Mouse (Mus musculus): ENCODE measurements at regions not wholly inside any gene's neighbourhood (a gene's known extent, or its start where the extent isn't known, plus 50 kb on each side); places are given as distances from the start of the nearest gene placed in this dataset.
"Not testable (repeated sequence)": the region's sequence is repeated elsewhere in the genome, so short reads cannot be mapped to it uniquely, and the experiment has no call there.

GRCm38 (mm10) chr17:13574682-13575444, 185.5 kb upstream of the Afdn start:
- Histone ChIP-seq H3K4me3 (replicated peaks; ENCODE audit: control insufficient read depth, low read depth, low read length) (no peak overlapping the region), H3K27ac (ENCODE audit: control insufficient read depth, insufficient read depth, low read depth, low read length, poor library complexity) (no peak overlapping the region), H3K4me1 (ENCODE audit: control insufficient read depth, insufficient read depth, low read length) (no peaks in the 10 kb centered on the region)
- TF ChIP-seq POLR2A (IDR thresholded peaks at IDR 0.05; ENCODE audit: borderline replicate concordance, control insufficient read depth, low read depth, low read length) (no peak), CTCF (IDR thresholded peaks at IDR 0.05; ENCODE audit: control insufficient read depth, insufficient read depth, low read length) (no peak)
- WGBS, result 76% methylated on average over 13 of the region's 13 CpGs

DNA sequence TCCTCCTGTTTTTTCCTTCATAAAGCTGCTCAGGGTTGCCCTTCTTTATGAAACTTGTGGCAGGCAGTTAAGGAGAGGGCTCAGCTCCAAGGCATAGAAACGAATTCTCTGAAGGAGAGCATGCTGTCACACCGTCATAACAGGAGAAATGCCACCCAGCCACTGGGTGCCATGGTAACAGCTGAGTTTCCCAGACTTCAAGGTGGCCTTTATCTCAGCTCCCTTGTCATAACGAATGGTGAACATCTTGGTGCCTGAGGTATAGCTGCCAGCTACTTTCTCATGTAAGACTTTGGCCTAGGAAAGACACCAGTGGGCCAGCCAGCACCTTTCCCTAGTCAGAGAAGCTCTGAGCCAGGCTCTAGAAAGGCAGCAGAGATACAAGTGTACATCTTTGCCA, 182.5 kb upstream of the Afdn start:
- no peak for TF ChIP-seq POLR2A (IDR thresholded peaks at IDR 0.05; ENCODE audit: borderline replicate concordance, control insufficient read depth, low read depth, low read length)
- TF ChIP-seq CTCF (IDR thresholded peaks at IDR 0.05; ENCODE audit: control insufficient read depth, insufficient read depth, low read length), result no peak
- 73% methylated on average over 3 of the region's 3 CpGs for WGBS
- H3K4me1 ChIP-seq (ENCODE audit: control insufficient read depth, insufficient read depth, low read length), result no peaks in the 10 kb centered on the region

GRCm38 (mm10) chr17:13581214-13581920, 179.0 kb upstream of the Afdn start:
- Histone ChIP-seq H3K27ac (ENCODE audit: control insufficient read depth, insufficient read depth, low read depth, low read length, poor library complexity) (no peak overlapping the region), H3K4me3 (replicated peaks; ENCODE audit: control insufficient read depth, low read depth, low read length) (no peak overlapping the region), H3K4me1 (ENCODE audit: control insufficient read depth, insufficient read depth, low read length) (no peaks in the 10 kb centered on the region)
- TF ChIP-seq POLR2A (IDR thresholded peaks at IDR 0.05; ENCODE audit: borderline replicate concordance, control insufficient read depth, low read depth, low read length) (no peak), CTCF (IDR thresholded peaks at IDR 0.05; ENCODE audit: control insufficient read depth, insufficient read depth, low read length) (no peak)
- 86% methylated on average over 5 of the region's 5 CpGs for WGBS

More for the DNA sequence above, 182.5 kb upstream of the Afdn start:
- no peak overlapping the region for H3K4me3 ChIP-seq (replicated peaks; ENCODE audit: control insufficient read depth, low read depth, low read length)
- no peak overlapping the region for H3K27ac ChIP-seq (ENCODE audit: control insufficient read depth, insufficient read depth, low read depth, low read length, poor library complexity)

DNA sequence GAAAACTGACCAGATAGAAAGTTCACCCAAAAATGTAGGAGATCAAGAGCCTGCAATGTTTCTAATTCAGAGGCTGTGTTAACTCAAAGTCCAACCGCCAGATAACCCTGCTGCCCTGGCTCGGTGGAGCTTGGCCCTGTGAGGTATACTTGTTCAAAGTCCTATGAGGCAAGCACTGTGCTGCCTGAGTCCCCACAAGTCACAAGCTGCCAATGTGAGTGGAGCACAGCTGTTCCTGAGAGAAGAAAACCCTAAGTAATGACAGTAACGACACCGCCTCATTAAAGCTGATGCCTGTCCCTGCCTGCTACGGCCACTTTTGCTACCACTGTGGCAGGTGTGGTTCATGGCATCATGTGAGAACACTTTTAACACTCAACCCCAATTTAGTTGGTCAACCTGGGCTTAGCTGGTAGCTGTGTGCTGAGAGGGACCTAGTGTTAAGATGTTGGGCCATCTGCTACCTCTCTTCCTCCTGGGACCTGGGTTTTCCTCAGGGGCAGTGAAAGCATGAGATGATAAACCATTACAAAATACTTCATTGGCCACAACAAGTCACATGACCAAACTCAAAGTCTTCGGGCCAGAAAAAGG, 178.2 kb upstream of the Afdn start:
- Histone ChIP-seq H3K4me3 (replicated peaks; ENCODE audit: control insufficient read depth, low read depth, low read length) (no peak overlapping the region), H3K4me1 (ENCODE audit: control insufficient read depth, insufficient read depth, low read length) (no peaks in the 10 kb centered on the region), H3K27ac (ENCODE audit: control insufficient read depth, insufficient read depth, low read depth, low read length, poor library complexity) (no peak overlapping the region)
- TF ChIP-seq CTCF (IDR thresholded peaks at IDR 0.05; ENCODE audit: control insufficient read depth, insufficient read depth, low read length), result no peak
- no peak for TF ChIP-seq POLR2A (IDR thresholded peaks at IDR 0.05; ENCODE audit: borderline replicate concordance, control insufficient read depth, low read depth, low read length)
- 80% methylated on average over 6 of the region's 6 CpGs for WGBS

- TF ChIP-seq POLR2A (IDR thresholded peaks at IDR 0.05; ENCODE audit: borderline replicate concordance, control insufficient read depth, low read depth, low read length) (no peak), CTCF (IDR thresholded peaks at IDR 0.05; ENCODE audit: control insufficient read depth, insufficient read depth, low read length) (no peak)
- WGBS, result 71% methylated on average over 9 of the region's 9 CpGs
- Histone ChIP-seq H3K4me1 (ENCODE audit: control insufficient read depth, insufficient read depth, low read length) (no peaks in the 10 kb centered on the region), H3K4me3 (replicated peaks; ENCODE audit: control insufficient read depth, low read depth, low read length) (no peak overlapping the region), H3K27ac (ENCODE audit: control insufficient read depth, insufficient read depth, low read depth, low read length, poor library complexity) (no peak overlapping the region)
These were observed 176.7 kb upstream of the Afdn start for GRCm38 (mm10) chr17:13583475-13584233.

DNA sequence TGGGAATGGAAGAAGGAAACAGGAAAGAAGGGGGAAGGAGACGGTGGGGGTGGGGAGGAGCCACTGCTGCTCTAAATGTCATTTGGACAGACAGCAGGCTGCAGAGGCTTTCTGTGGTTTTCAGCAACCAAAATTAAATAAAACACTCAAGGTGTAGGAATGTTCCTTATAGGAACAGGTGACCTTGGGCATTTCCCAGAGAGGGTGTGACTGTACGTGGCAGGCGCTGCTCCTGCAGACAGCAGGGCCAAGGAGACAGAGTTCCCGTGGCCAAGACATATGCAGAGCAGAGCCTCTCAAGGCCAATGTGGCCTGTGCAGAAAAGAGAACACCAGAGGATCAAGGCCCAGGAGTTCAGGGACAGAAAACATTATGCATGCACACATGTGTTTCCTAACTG, 175.9 kb upstream of the Afdn start:
- H3K4me1 ChIP-seq (ENCODE audit: control insufficient read depth, insufficient read depth, low read length), result no peaks in the 10 kb centered on the region
- TF ChIP-seq CTCF (IDR thresholded peaks at IDR 0.05; ENCODE audit: control insufficient read depth, insufficient read depth, low read length) (no peak), POLR2A (IDR thresholded peaks at IDR 0.05; ENCODE audit: borderline replicate concordance, control insufficient read depth, low read depth, low read length) (no peak)
- no peak overlapping the region for H3K27ac ChIP-seq (ENCODE audit: control insufficient read depth, insufficient read depth, low read depth, low read length, poor library complexity)
- WGBS, result 66% methylated on average over 4 of the region's 4 CpGs
- H3K4me3 ChIP-seq (replicated peaks; ENCODE audit: control insufficient read depth, low read depth, low read length), result no peak overlapping the region

DNA sequence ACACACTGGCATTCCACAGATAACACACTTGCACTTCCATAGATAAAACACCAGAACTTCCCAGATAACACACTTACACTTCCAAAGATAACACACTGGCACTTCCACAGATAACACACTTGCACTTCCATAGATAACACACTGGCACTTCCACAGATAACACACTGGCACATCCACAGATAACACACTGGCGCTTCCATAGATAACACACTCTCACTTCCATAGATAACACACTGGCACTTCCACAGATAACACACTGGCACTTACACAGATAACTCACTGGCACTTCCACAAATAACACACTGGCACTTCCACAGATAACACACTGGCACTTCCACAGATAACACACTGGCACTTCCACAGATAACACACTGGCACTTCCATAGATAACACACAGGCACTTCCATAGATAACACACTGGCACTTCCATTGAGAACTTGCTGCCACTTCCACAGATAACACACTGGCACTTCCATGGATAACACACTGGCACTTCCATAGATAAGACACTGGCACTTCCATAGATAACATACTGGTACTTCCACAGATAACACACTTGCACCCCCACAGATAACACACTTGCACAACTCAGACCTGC, 170.0 kb upstream of the Afdn start:
- not testable (repeated sequence) for H3K27ac ChIP-seq (ENCODE audit: control insufficient read depth, insufficient read depth, low read depth, low read length, poor library complexity); H3K4me1 ChIP-seq (ENCODE audit: control insufficient read depth, insufficient read depth, low read length); H3K4me3 ChIP-seq (replicated peaks; ENCODE audit: control insufficient read depth, low read depth, low read length)
- 76% methylated on average over 1 of the region's 1 CpGs for WGBS
